Mouse (Mus musculus): Measurements from ENCODE around the gene Pnpla8. TPM values are rescaled to one million over a fixed set of nuclear protein-coding genes. Genes with fewer than 3 reads are reported as not detected.

Pnpla8 gene
- 112 TPM for polyA plus RNA-seq (2017; shearing (Covaris generic))

DNA sequence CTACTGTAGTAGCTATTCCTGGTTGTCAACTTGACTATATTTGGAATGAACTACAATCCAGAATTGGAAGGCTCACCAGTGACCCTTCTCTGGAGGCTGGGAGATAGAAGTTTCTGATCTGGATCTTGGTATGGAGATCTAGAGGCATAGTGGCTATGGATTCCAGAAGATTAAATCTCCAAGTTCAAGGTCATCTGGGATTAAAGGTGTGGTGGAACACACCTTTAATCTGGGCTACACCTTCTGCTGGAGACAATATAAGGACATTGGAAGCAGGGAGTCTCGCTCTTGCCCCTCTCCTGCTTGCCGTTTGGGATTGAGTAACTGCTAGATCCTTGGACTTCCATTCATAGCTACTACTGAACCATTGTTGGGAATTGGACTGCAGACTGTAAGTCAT is at the start of gene Pnpla8:
Pnpla8 (plus strand) TSS at position 301 of the 400 bp plus-strand sequence.

GRCm38 (mm10) chr12:44209824-44210752 is 11.1 kb upstream of the Pnpla8 start, which contains the start of gene Dnajb9:
Gene Dnajb9, minus strand, starts transcription at chr12:44210326.

DNA sequence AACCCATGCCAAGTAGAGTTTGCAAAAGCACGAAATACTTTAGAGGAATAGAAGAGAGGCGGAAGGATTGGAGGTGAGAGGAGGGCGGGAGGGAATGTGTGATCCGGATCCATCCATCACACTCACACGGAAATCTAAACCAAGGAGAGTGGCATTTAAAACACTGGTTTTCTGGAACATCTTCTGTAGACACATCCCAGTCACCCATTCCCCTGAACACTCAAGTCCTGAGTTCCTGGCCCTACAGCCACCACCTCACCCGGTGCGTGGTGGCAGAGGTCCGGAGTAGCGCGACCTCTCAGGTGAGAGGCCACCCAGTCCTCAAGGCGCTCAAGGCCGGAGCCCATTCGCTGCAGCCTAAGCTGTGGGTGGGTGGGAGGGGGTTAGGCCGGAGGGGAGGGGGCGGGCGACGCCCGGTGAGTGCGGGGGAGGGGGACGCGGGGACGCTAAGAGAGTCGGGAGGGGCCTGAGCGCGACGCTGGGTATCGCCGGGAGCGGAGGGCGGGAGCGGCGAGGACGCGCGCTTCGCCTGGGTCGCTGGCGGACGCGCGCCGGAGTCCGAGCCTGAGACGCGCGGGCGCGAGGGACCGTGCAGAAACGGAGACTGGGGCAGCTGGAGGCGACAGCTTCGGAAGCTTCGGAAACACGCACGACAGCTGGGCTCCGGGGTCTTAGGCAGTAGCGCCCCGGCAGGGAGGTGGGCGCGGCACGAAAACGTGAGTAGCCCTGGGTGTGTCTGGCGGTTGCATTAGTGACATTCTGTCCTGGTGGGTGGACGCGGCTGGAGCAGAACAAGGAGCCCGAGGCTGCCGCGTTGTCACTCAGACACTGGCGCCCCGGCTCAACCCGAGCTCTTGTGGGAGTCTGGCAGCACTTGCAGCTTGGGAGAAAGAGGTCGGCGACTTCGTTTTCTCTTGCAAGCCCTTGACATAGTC is 107.5 kb downstream of the Pnpla8 start, which contains the start of gene Nrcam:
Nrcam (plus strand) TSS at position 505 of the 935 bp plus-strand sequence.

Other genes starting within 250 kb of the Pnpla8 start
- gene Dnajb9, start 11.0 kb upstream of the Pnpla8 start, polyA plus RNA-seq (2017; shearing (Covaris generic)): 45.1 TPM
- 0.46 TPM for gene Nrcam, start 107.5 kb downstream of the Pnpla8 start, polyA plus RNA-seq (2017; shearing (Covaris generic))